Mouse (Mus musculus): ENCODE data around the gene Dab2ip.

The Dab2ip gene

GRCm38 (mm10) chr2:35751781-35752505 lies 193.9 kb downstream of the Dab2ip start:
- DNase-seq (ENCODE audit: low read depth), result no peak

GRCm38 (mm10) chr2:35756467-35756866 lies 198.4 kb downstream of the Dab2ip start:
- DNase-seq (ENCODE audit: low read depth), result no peak

- no peak for DNase-seq (ENCODE audit: low read depth)
These were observed 202.3 kb downstream of the Dab2ip start for GRCm38 (mm10) chr2:35760352-35760751.

- DNase-seq (ENCODE audit: low read depth), result no peak
These were observed 202.8 kb downstream of the Dab2ip start for GRCm38 (mm10) chr2:35760867-35761266.

- DNase-seq (ENCODE audit: low read depth), result no peak
These were observed 203.4 kb downstream of the Dab2ip start for GRCm38 (mm10) chr2:35761458-35761857.

- DNase-seq (ENCODE audit: low read depth), result no peak
These were observed 205.8 kb downstream of the Dab2ip start for GRCm38 (mm10) chr2:35763818-35764217.

GRCm38 (mm10) chr2:35764328-35764727 lies 206.3 kb downstream of the Dab2ip start:
- DNase-seq (ENCODE audit: low read depth), result no peak

- DNase-seq (ENCODE audit: low read depth), result no peak
These were observed 209.9 kb downstream of the Dab2ip start for GRCm38 (mm10) chr2:35767834-35768537.

GRCm38 (mm10) chr2:35768538-35769238 lies 210.6 kb downstream of the Dab2ip start:
- no peak for DNase-seq (ENCODE audit: low read depth)

GRCm38 (mm10) chr2:35769398-35769797 lies 211.3 kb downstream of the Dab2ip start:
- DNase-seq (ENCODE audit: low read depth), result no peak

- DNase-seq (ENCODE audit: low read depth), result no peak
These were observed 212.5 kb downstream of the Dab2ip start for GRCm38 (mm10) chr2:35770541-35770940.

- DNase-seq (ENCODE audit: low read depth), result no peak
These were observed 217.6 kb downstream of the Dab2ip start for GRCm38 (mm10) chr2:35775651-35776055.

GRCm38 (mm10) chr2:35776935-35777334 lies 218.9 kb downstream of the Dab2ip start:
- no peak for DNase-seq (ENCODE audit: low read depth)

GRCm38 (mm10) chr2:35779266-35779665 lies 221.2 kb downstream of the Dab2ip start:
- DNase-seq (ENCODE audit: low read depth), result no peak
